Mouse (Mus musculus) gastrocnemius, adult 8-10 months (tissue): Measurements from ENCODE around the gene Fbn1. TPM values are rescaled to one million over a fixed set of nuclear protein-coding genes. Genes with fewer than 3 reads are reported as not detected.
A peak's percentile ranks its signal among the peaks of the same experiment; 100 is the strongest.

ENCODE experiments used
- DNase-seq, 2 experiments: peaks; one replicate each; pipeline ENCODE4 v3.0.0; 2022; ENCODE audit warnings: low spot score in 2 of 2
- total RNA-seq, 4 experiments: library from RNA; stranded (reverse); gene quantifications; 2 replicates each; pipeline ENCODE4 v1.2.4; 2022

Gene Fbn1
- total RNA-seq, 4 experiments from 2014 or later = 10.9 to 21.0 (median 17.8) TPM

DNA sequence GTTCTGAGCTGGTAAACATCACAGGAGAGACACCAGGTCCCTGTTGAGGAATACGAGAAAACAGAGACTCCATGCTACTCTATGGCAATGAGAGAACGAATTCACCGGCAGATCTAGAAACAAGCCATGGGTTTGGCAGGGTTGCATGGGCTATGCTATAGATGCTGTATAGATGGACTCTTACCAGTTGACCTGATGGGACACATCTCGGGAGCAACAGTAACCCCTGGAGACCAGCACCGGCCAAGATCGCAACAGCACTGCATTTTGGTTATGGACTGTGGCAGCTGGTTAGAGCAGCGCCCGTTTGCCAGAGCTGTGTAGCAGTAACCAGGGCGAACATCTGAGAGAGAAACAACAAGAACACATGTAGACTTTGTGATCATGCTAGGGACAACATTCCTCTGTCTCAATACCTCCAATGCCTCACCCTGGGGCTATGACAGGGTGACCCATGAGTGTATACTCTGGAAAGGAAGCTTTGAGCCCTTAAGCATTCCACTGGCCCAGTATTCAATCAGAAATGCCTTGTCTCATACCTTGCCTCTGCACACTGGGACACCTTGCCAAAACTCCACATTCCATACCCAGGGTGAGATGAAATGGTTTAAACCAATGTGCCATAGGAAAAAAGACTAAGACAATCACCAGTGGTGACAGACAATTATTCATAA, 113.2 kb downstream of the Fbn1 start:
- DNase-seq = no peak

DNA sequence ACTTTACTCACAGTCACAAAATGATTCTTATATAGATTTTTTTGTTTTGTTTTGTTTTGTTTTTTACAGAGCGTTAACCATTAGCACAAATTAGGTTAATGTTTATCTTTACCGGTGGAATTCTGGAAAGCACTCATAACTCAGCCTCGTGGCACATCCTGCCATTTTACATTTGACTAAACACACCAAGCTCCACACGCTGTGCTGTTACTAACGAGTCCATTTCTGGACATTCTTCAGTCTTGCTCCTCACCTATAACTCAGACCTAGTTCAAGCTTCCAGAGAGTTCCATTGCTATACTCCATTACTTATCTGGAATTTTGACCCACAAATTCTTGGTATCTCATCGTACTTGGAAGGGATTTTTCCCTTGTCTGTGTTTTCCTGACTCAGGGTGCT, 116.2 kb downstream of the Fbn1 start:
- no peak for DNase-seq

DNA sequence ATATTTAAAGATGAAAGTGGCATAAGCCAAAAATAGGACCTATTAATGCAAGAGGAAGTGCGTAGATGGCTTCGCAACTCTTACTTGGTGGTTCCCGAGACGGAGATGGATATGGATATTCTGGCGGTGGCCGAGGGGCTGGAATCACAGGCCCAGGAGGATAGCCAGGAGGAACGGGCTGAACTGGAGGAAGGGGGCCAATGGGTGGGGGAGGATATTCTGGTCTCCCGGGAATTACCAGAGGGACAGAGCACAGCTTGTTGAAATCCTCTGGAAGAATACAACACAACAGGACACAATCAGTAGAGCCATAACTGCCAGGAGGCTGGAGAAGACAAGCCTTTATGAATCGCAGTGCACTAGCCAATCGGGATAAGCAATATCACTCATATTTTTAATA, 118.0 kb downstream of the Fbn1 start:
- no peak for DNase-seq

DNA sequence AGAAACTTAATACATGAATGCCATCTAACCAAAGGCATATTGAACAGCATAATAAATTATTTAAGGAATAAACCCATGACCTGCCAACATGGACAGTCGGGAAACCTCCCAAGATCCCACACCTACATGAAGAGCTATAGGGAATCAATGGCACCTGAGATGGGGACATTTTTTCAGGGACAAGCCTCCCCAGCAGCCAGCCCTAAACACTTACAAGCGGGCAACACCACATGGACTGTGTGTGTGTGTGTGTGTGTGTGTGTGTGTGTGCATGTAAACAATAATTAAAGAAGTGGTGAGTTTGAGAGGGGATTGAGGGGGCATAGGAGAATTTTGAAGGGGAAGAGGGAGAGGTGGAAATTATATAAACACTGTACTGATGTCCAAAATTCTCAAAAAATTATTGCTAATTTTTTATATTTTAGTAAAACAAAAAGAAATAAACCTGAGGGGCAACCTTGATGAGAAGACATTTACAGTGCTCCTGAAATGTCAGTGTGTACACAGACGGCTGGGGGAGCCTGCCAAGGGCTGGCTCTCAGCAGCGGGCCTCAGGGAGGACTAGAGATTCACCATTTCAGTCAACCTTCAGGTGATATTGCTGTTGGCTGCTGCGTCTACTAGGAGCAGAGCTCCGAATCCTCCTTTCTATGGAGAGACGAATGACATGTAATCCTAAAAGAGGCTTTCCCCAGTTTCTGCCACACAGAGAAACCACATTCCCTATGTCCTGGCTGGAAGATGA, 121.4 kb downstream of the Fbn1 start:
- DNase-seq = no peak

DNA sequence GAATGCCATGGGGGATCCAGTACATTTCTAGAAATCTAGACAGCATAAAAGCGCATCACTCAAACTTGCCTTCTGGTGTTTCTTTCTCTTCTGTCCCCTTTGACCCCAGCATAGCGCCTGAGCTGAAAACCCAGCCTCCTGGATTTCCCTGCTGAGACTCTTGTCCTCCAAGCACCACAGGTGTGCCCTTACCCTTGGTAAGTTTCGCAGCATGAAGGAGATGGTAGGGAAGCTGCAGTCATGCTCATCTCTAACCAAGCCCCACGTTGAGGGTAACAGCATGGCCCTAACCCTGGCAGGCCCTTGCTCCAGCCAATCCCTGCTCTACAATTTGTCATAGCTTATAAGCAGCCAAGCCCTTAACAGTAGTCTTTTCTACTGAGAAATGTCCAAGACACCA, 122.9 kb downstream of the Fbn1 start:
- no peak for DNase-seq

DNA sequence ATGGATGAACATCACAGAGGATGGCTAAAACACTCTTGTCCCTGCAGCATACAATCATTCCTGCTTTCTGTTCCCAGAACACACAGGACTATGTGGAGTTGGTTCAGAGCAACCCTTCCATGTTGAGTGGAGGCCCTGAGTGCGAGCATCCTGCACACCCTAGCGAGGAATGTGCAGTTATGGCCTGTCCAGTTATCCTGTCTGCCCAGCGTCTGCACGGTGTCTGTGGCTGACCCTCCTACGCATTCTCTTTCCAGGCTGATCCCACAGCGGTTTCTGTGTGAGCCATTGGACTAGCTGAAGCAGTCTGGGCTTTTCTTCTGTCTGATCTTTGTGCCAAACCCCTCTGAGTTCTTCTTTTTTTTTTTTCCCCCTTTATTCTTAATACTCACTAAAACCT, 123.4 kb downstream of the Fbn1 start:
- peak in 1 of 2 experiments; percentile 7 for DNase-seq

DNA sequence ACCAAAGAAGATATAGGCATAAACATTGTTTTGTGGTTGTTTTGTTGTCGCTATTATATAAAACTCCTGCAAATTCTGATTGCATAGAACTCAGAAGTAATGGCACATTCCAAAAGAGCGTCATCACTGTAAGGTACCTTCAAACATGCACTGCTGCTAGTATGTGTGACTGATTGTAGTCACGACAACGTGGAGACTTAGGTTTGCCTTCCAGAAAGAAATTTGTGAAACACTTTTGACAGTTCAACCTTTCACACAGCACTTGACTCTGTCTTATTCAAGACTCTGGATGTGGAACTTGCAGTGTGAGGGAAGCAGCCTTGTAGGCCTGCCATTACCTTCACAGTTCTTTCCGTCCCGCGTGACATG, 124.5 kb downstream of the Fbn1 start:
- no peak for DNase-seq

DNA sequence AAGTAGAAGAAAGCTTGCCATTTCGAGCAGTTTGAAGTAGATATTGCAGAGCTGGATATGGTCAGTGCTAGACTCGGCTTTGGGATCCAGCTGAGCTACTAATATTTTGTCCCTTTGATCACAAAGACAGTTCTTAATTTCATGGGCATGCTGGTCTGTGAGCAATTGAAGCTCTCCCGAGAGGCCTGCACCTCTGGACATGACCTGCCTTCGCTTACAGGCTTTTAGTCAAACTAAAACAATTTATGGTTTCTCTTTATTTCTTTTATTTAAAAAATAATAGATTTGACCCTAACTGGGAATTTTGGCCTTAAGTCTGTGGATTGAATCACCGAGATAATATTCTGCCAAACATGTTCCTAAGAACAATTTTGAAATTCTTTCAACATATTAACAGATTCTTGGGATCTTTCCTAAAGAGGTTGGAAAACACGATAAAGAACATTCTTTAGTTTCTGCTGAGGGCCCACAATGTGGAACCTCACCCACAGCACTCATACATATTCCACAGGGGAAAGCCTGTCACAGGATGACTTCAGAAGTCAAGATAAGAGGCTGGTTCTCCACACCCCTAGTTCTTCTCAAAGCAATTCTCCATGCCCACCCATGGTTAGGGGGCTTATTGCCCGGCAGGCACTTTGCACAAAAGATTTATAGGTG, 125.0 kb downstream of the Fbn1 start:
- no peak for DNase-seq

DNA sequence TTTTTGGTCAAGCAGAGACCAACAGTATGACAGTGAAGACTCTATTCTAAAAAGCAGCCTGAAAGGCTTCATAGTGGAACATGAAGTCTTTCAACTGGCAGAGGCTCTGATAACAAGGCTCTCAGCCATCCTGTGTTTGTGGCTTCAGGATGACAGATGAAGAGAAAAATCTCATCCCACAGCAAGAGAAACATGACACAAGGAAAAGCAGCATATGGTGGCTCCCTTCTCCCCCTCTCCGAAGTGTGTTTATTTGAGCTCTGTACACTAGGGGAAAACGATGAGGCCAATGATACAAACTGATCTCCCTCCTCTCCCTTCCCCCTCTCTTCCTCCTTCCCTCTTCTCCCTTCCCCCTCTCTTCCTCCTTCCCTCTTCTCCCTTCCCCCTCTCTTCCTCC, 127.7 kb downstream of the Fbn1 start:
- DNase-seq = no peak

DNA sequence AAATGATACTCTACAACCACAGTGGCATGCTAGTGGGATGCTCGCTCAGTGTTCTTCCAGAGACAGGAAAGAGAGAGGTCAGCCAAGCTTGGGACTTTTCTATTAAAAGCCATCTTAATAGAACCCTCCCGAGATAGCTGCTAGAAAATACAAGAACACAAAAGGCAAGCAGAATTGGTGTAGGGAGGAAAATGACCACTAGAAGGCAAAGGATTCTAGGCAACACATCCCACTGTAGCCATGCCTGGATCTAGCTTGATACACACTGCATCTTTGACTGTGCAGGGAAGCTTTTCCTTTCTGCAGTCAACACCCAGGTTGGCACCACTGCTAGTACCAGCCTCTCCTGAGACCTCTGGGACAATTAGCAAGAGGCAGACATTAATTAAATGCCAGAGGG, 128.6 kb downstream of the Fbn1 start:
- no peak for DNase-seq

DNA sequence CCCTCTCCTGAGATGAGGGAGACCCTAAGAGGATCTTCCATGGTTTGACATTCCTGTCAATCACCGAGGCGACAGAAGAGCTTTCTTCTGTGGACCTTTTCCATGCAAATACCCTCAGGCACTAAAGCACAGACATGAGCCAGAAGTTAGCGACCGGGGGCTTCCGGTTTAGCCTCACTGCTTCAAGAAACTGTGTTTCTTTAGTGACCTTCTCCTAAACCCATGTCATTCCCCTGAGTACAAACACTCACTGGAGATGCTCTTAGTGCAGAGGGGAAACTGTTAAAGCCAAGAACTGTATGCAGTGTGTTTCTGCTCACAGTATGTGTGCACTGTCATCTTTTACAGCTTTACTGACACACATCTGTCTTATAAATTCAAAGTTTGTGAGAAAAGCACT, 131.9 kb downstream of the Fbn1 start:
- no peak for DNase-seq

DNA sequence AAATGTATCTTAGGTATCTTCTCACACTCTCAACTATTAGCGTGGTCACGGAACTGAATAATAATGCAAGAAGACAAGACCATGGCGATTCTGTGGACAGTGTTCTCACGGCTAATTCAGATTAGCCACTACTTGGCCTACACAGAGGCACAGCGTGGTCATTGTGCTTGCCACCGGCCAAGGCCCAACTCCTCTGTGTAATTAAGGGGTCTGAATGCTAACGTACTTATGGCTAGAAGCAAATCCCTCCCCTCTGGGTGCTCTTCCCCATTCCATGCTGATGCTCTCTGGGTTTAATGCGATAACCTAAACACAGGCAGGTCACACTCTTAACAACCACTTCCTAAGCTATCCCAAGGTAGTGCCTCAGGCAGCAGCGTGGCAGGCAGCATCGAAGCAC, 132.5 kb downstream of the Fbn1 start:
- no peak for DNase-seq

DNA sequence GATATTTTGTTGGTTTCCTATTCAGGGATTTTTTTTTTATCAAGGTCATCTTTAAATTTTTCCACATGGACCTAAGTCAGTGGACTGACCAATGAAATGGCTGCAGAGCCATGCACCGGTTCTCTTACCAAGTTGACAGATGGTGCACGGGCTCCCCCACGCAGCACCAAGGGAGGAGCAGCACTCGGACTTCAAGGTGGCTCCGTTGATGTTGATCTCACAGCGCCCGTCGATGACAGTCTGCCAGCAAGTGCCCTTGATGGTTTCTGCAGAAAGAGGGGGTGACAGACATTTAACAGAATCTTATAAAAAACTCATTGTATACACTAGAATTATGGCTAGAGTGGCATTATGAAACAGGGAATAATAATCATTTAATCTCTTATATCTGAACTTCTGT, 138.1 kb downstream of the Fbn1 start:
- no peak for DNase-seq

DNA sequence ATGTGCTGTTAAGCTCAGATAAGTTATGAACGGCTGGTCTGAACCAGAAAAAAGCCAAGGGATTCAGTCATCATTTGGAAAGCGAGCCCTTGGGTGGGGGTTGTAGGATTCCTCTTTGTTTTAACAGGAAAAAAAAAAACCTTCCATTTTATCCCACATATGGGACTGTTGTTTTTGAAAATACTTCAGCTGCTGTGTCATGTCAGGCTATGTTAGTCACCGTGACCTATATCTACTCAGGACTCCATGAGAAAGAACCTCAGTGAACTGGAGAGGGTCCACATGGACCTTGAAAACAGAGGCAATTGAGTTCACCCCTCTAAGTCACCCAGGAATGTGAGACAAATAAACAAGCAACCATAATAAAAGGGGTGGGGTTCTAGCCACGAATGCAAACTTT, 139.2 kb downstream of the Fbn1 start:
- DNase-seq = no peak

DNA sequence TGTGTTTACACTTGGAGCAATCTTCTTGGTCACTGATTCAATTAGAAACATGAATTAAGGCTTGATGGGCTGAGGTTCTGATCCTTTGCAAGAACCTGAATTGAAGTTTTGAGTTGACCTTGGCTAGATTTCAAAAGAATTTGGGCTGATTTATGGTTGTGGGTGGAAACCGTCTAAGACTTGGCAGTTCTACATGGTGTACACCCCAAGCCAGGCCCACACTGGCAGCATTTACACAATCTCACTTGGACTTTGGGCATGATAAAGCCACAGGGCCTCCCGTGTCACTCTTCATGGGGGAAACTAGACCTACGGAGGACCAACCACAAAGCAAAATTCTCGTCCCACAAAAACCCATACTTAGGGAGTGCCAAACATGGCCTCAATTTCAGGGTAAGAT, 146.1 kb downstream of the Fbn1 start:
- no peak for DNase-seq

DNA sequence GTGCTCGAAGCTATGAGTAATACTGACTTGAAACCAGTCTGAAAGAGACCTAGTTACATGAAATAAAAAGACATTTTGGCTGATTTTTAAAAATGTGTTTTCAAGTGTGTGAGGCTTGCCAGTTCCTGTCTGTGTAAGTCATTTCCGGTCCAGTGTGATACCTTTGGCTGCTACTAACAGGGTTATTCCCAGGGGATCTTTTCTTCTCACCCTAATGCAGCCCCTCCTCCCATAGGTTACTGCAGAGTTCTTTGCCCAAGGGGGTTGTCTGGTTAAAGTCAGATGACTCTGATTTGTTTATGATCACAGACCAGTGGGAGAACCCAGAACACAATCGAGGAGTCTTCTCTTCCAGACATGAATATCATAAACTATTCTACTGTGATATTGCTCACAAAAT, 151.3 kb downstream of the Fbn1 start:
- DNase-seq = no peak

DNA sequence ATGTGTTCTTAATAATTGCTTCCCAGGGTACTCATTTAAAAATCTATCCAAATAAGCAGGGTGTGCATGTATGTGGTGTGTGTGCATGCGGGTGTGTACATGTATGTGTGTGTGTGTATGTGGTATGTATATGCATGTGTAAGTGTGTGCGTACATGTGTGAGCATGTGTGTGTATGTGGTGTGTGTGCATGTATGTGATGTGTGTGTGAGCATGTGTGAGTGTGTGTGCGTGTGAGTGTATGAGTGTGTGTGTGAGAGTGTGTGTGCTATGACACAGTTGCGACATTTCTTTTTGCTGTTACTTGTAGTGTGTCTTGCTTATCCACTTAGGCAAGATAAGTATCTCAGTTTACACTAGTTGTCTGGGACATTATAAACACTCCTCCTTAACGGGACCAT, 151.7 kb downstream of the Fbn1 start:
- DNase-seq = no peak

DNA sequence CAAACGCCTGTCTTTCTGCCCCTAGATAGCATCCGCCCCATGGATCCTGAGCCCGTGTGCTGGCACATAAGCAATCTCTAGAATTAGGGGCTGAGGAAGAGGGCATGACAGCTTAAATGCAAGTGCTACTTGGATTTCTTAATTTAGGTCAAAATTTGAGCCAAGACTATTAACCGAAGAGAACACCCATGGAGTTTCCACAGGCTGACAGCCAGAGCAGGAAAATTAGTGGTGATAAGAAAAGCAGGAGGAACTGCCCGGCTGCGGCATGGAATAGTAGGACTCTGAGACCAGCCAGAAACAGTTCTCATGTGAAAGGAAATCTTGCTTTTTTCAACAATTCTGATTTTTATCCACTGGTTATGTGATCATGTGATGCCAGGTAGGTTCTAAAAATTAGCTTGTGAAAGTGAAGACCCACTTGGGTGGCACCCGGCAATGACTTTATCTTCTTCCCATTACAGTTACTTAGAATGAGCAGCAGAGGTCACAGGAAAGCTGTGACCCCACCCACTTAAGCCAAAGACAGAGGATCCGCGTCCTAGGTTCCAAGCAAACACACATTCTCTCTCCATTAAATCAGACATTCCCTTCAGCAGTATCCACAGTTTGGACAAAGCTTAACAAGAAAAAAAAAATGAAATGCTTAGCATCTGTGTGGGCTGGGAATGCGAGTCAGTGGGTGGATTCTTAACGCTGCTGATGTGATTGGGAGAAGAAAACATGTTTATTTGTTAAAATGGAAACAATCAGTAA, 152.4 kb downstream of the Fbn1 start:
- no peak for DNase-seq

DNA sequence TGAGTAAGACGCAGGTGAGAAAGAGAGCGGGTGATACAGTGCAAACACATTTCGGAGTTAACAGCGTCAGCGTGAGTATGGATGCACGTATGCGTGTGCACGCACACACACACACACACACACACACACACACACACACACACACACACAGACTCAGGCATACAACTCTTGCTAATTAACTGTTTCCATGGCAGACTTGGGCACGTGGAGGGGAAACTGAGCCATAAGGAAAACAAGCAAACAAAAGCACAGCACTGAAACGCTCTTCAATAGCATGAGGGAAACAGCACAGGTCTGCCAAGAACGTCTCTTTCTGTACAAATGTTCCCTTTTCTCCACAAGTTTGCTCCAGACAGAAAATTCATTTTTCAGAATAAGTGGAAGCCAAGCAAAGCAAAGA, 153.2 kb downstream of the Fbn1 start:
- no peak for DNase-seq

DNA sequence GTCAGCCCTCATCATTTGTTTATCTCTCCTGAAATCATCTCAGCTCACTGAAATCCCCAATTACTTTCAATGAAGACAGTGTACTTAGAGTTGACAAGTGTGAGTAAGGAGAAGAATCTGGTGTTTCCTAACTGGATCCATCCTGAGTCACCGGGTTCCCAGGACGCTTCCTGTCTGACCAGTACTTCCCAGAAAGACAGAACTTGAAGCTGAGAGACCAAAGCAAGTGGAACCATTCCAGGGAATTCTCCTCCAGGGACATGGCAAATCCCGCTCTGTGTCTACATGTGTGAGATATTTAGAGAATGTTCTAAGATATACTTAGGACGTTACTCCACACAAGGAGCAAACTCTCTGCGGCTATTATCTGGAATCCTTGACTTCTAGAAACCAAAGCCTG, 158.6 kb downstream of the Fbn1 start:
- DNase-seq = no peak

DNA sequence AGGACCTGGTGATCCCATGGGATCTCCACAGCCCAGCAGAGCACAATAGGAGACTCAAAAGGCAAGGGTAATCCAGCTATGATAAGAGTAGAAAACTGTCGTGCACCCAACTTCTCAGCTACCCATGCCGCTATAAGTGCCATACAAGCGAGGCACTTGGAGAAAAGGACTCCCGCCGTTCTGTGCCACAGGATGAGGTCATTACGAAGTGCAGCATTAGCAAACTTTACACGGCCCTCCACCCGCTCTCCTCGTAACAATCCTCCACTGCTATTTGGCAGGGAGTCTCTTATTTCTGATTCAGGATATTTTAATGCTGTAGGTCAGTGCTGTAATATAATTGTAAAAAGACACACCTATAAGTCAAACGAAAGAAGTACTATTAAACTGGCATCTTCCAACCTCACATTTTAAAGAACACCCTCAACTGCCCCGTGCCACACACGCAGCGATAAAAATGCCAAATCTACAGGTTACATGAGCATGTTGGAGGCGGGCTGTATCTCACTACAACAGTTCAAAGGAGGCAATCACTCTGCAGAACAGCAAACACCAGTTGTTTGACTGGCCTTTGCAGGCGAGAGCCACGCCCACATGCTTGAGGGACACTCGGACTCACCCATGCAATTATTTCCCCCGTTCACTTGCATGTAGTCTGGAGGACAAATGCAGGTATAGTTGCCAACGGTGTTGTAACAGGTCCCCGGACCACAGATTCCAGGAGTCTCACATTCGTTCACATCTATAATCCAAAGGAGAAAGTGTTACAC, 165.4 kb downstream of the Fbn1 start:
- no peak for DNase-seq
